Mouse (Mus musculus) small intestine, adult 2 months (tissue): Measurements from ENCODE around the gene Hmga1.

Source experiments
- CTCF ChIP-seq: fragments of 200-500 bp; IDR thresholded peaks from 2 replicates; pipeline ENCODE4 v1.5.1; 2012; ENCODE audit warnings: low read depth, mild to moderate bottlenecking, control low read depth, inconsistent platforms, low read length, moderate library complexity, mixed read lengths; ENCODE audit not compliant: insufficient replicate concordance, insufficient read length; ENCODE audit errors: extremely low read depth
- POLR2A ChIP-seq: fragments of 200-500 bp; IDR thresholded peaks from 2 replicates; pipeline ENCODE4 v1.6.1; 2012; ENCODE audit warnings: low read depth, mild to moderate bottlenecking, control low read depth, inconsistent platforms, low read length, moderate library complexity

GRCm38 (mm10) chr17:27583185-27583894 lies 27.0 kb downstream of the Hmga1 start:
- no peak for TF ChIP-seq CTCF
- TF ChIP-seq POLR2A, result no peak
